ENCODE assay signal across 32 mouse cellular contexts in genomic region chr10:74538371-74538770, GRCm38 (mm10).
"Had no signal": no experiment of that assay in that cellular context is flagged by ENCODE, and none has a peak within 500 bp of the region (broad histone marks: within the 10 kb centered on the region; RNA-seq: fewer than 3 reads in every experiment).

No protein-coding gene starts in this region.

- H3K27me3 ChIP-seq: limb, embryonic 12.5 days; limb, embryonic 13.5 days; limb, embryonic 15.5 days; liver, embryonic 12.5 days; liver, embryonic 13.5 days; liver, embryonic 15.5 days; lung, embryonic 15.5 days; megakaryocyte, embryonic 14.5 days; midbrain, embryonic 12.5 days; midbrain, embryonic 13.5 days; midbrain, embryonic 15.5 days; neural tube, embryonic 12.5 days had no signal

- H3K4me2 ChIP-seq: limb, embryonic 12.5 days; limb, embryonic 13.5 days; limb, embryonic 15.5 days; liver, embryonic 11.5 days; liver, embryonic 12.5 days; liver, embryonic 13.5 days; liver, embryonic 15.5 days; lung, embryonic 14.5 days; lung, embryonic 15.5 days; midbrain, embryonic 11.5 days; midbrain, embryonic 12.5 days; midbrain, embryonic 13.5 days; midbrain, embryonic 15.5 days; neural tube, embryonic 12.5 days had no signal

- H3K4me3 ChIP-seq: limb, embryonic 10.5 days; limb, embryonic 12.5 days; limb, embryonic 13.5 days; limb, embryonic 15.5 days; liver, embryonic 12.5 days; liver, embryonic 13.5 days; liver, embryonic 15.5 days; lung, embryonic 15.5 days; megakaryocyte, embryonic 14.5 days; midbrain, embryonic 10.5 days; midbrain, embryonic 12.5 days; midbrain, embryonic 13.5 days; midbrain, embryonic 15.5 days; myocyte; neural tube, embryonic 12.5 days had no signal

- DNase-seq: left cerebral cortex, postnatal 4 days; liver; liver, embryonic 13.5 days; liver, postnatal 0 days; lung, adult 18-20 months; lung, adult 2 months; lung, embryonic 14.5 days; lung, postnatal 10 days; lung, postnatal 14 days; lung, postnatal 36 days; lung, postnatal 4 days; midbrain, embryonic 14.5 days had no signal

- H3K27ac ChIP-seq: limb, embryonic 10.5 days; limb, embryonic 12.5 days; limb, embryonic 13.5 days; limb, embryonic 15.5 days; liver, embryonic 12.5 days; liver, embryonic 13.5 days; liver, embryonic 14.5 days; liver, embryonic 15.5 days; lung, embryonic 15.5 days; macrophage; midbrain, embryonic 10.5 days; midbrain, embryonic 12.5 days; midbrain, embryonic 13.5 days; midbrain, embryonic 15.5 days; neural tube, embryonic 12.5 days had no signal

- H3K36me3 ChIP-seq: limb, embryonic 10.5 days; limb, embryonic 12.5 days; limb, embryonic 13.5 days; limb, embryonic 15.5 days; liver, embryonic 12.5 days; liver, embryonic 13.5 days; liver, embryonic 15.5 days; lung, embryonic 15.5 days; midbrain, embryonic 10.5 days; midbrain, embryonic 12.5 days; midbrain, embryonic 13.5 days; midbrain, embryonic 15.5 days; neural tube, embryonic 12.5 days had no signal

- H3K9ac ChIP-seq: limb, embryonic 12.5 days; limb, embryonic 13.5 days; limb, embryonic 15.5 days; liver, embryonic 12.5 days; liver, embryonic 13.5 days; liver, embryonic 14.5 days; liver, embryonic 15.5 days; liver, postnatal 0 days; lung, embryonic 14.5 days; lung, embryonic 15.5 days; midbrain, embryonic 12.5 days; midbrain, embryonic 13.5 days; midbrain, embryonic 15.5 days; neural tube, embryonic 12.5 days had no signal

- H3K9me3 ChIP-seq: limb, embryonic 10.5 days; limb, embryonic 12.5 days; limb, embryonic 13.5 days; limb, embryonic 15.5 days; liver, embryonic 12.5 days; liver, embryonic 13.5 days; liver, embryonic 15.5 days; lung, embryonic 15.5 days; megakaryocyte, embryonic 14.5 days; midbrain, embryonic 10.5 days; midbrain, embryonic 12.5 days; midbrain, embryonic 13.5 days; midbrain, embryonic 15.5 days; neural tube, embryonic 12.5 days had no signal

- ATAC-seq: liver, embryonic 12.5 days; liver, postnatal 0 days; lung, postnatal 0 days; midbrain, embryonic 13.5 days; midbrain, embryonic 15.5 days; midbrain, embryonic 16.5 days had no signal

- H3K4me1 ChIP-seq: limb, embryonic 10.5 days; limb, embryonic 12.5 days; limb, embryonic 13.5 days; limb, embryonic 15.5 days; liver, embryonic 12.5 days; liver, embryonic 13.5 days; liver, embryonic 15.5 days; lung, embryonic 15.5 days; megakaryocyte, embryonic 14.5 days; midbrain, embryonic 10.5 days; midbrain, embryonic 12.5 days; midbrain, embryonic 13.5 days; midbrain, embryonic 15.5 days; neural tube, embryonic 12.5 days had no signal
